Mouse (Mus musculus) embryonic facial prominence, embryonic 14.5 days (tissue): Measurements from ENCODE around the gene Gtpbp6. TPM values are rescaled to one million over a fixed set of nuclear protein-coding genes. Genes with fewer than 3 reads are reported as not detected.
A peak's percentile ranks its signal among the peaks of the same experiment; 100 is the strongest.

ENCODE experiments used
- ATAC-seq: fragments of 200-750 bp; cut with Nextera tagmentation; 2 replicates; pipeline ENCODE4 v1.8.0; 2017; ENCODE audit warnings: low read depth, moderate number of reproducible peaks, moderate TSS enrichment
- DNase-seq: peaks from one replicate; pipeline ENCODE4 v3.0.0-alpha.2; 2015; ENCODE audit warnings: low spot score
- H3K27ac ChIP-seq: fragments of 300-500 bp; sonication (generic); replicated peaks from 2 replicates; pipeline ENCODE4 v1.5.1; 2014; ENCODE audit warnings: low read depth, mild to moderate bottlenecking, low read length, moderate library complexity
- H3K27me3 ChIP-seq: fragments of 300-500 bp; sonication (generic); replicated peaks from 2 replicates; pipeline ENCODE4 v1.6.1; 2014; ENCODE audit warnings: low read length; ENCODE audit not compliant: control insufficient read depth, insufficient read depth
- H3K36me3 ChIP-seq: fragments of 300-500 bp; sonication (generic); 2 replicates; pipeline ENCODE4 v1.6.1; 2014; ENCODE audit warnings: low read length, mixed read lengths; ENCODE audit not compliant: control insufficient read depth, insufficient read depth
- H3K4me1 ChIP-seq: fragments of 300-500 bp; sonication (generic); 2 replicates; pipeline ENCODE4 v1.6.1; 2014; ENCODE audit warnings: antibody characterized with exemption, low read length; ENCODE audit not compliant: control insufficient read depth, insufficient read depth
- H3K4me2 ChIP-seq: fragments of 300-500 bp; sonication (generic); 2 replicates; pipeline ENCODE4 v1.6.1; 2014; ENCODE audit warnings: low read depth, mild to moderate bottlenecking, low read length, moderate library complexity, mixed read lengths
- H3K4me3 ChIP-seq: fragments of 300-500 bp; sonication (generic); 2 replicates; pipeline ENCODE4 v1.5.1; 2014; ENCODE audit warnings: low read depth, mild to moderate bottlenecking, low read length
- H3K9ac ChIP-seq: fragments of 300-500 bp; sonication (generic); 2 replicates; pipeline ENCODE4 v1.6.1; 2014; ENCODE audit warnings: low read depth, mild to moderate bottlenecking, low read length, moderate library complexity, mixed read lengths
- H3K9me3 ChIP-seq: fragments of 300-500 bp; sonication (generic); 2 replicates; pipeline ENCODE4 v1.6.1; 2016; ENCODE audit warnings: low read length; ENCODE audit not compliant: control insufficient read depth
- WGBS: fragments of 180-500 bp; shearing (Covaris S2); extraction: QIAGEN DNeasy Blood & Tissue Kit; methylation state at CpG from one replicate; pipeline ENCODE4 v1.1.7; 2014; 5-methylcytosine and 5-hydroxymethylcytosine counted together
- polyA plus RNA-seq: library from polyadenylated mRNA; unstranded; fragments of >200 nt; fragmentation: Nextera tagmentation; extraction: Ambion mirVana; gene quantifications from 2 replicates; pipeline ENCODE4 v1.2.1, GENCODE M21; 2014

Gtpbp6 gene
- 25.8 and 28.2 TPM in 2 replicates for polyA plus RNA-seq

- under 1% methylated on average over 57 of the region's 71 CpGs for WGBS
- H3K4me3 ChIP-seq, result peak within 1 kb of the TSS; percentile 76
Measured at GRCm38 (mm10) chr5:110107581-110108304, at the start of gene Gtpbp6. Gene Gtpbp6 (minus strand): TSS chr5:110108197.

GRCm38 (mm10) chr5:110143007-110143406 is 35.0 kb upstream of the Gtpbp6 start:
- Histone ChIP-seq H3K27me3 (no peaks in the 10 kb centered on the region), H3K36me3 (peaks cover 70% of the 10 kb centered on the region), H3K4me1 (no peaks in the 10 kb centered on the region), H3K9ac (no peak overlapping the region), H3K4me3 (no peak overlapping the region), H3K9me3 (no peaks in the 10 kb centered on the region), H3K4me2 (no peak overlapping the region), H3K27ac (no peak overlapping the region)
- WGBS, result 89% methylated on average over 5 of the region's 5 CpGs
- ATAC-seq, result no peak
- no peak for DNase-seq

More at GRCm38 (mm10) chr5:110107581-110108304, at the start of gene Gtpbp6:
- DNase-seq, result peak; percentile 99
- peaks cover 45% of the 10 kb centered on the region for H3K36me3 ChIP-seq
- peak within 1 kb of the TSS; percentile 80 for H3K4me2 ChIP-seq
- peaks cover 12% of the 10 kb centered on the region; the same call in 1 of the 2 replicates for H3K4me1 ChIP-seq
- H3K9me3 ChIP-seq, result no peaks in the 10 kb centered on the region
- no peaks in the 10 kb centered on the region for H3K27me3 ChIP-seq
- H3K27ac ChIP-seq, result peak within 1 kb of the TSS; percentile 99
- peak; percentile 92 for ATAC-seq
- peak within 1 kb of the TSS; percentile 91 for H3K9ac ChIP-seq

GRCm38 (mm10) chr5:110142309-110142708 is 34.3 kb upstream of the Gtpbp6 start:
- 86% methylated on average over 2 of the region's 2 CpGs for WGBS
- no peak for ATAC-seq
- H3K36me3 ChIP-seq, result peaks cover 64% of the 10 kb centered on the region
- no peak overlapping the region for H3K4me3 ChIP-seq
- no peaks in the 10 kb centered on the region for H3K4me1 ChIP-seq
- no peak for DNase-seq
- H3K4me2 ChIP-seq, result no peak overlapping the region
- no peak overlapping the region for H3K27ac ChIP-seq
- H3K9me3 ChIP-seq, result no peaks in the 10 kb centered on the region
- H3K27me3 ChIP-seq, result no peaks in the 10 kb centered on the region
- H3K9ac ChIP-seq, result no peak overlapping the region

- no peaks in the 10 kb centered on the region; the same call in 1 of the 2 replicates for H3K4me1 ChIP-seq
- no peak for DNase-seq
- H3K9ac ChIP-seq, result no peak overlapping the region
- H3K36me3 ChIP-seq, result peaks cover 47% of the 10 kb centered on the region
- WGBS, result 93% methylated on average over 7 of the region's 7 CpGs
- ATAC-seq, result no peak
- H3K9me3 ChIP-seq, result no peaks in the 10 kb centered on the region
- no peak overlapping the region for H3K4me2 ChIP-seq
- no peaks in the 10 kb centered on the region for H3K27me3 ChIP-seq
- no peak overlapping the region for H3K4me3 ChIP-seq
- no peak overlapping the region for H3K27ac ChIP-seq
Measured at GRCm38 (mm10) chr5:110140424-110140823, 32.4 kb upstream of the Gtpbp6 start.

GRCm38 (mm10) chr5:110139325-110139724 is 31.3 kb upstream of the Gtpbp6 start:
- Histone ChIP-seq H3K27ac (no peak overlapping the region), H3K36me3 (peaks cover 37% of the 10 kb centered on the region), H3K9me3 (0 out of 2 replicates have a peak, but pooled peaks cover 6% of the 10 kb centered on the region), H3K4me1 (no peaks in the 10 kb centered on the region; the same call in 1 of the 2 replicates), H3K9ac (no peak overlapping the region), H3K4me3 (no peak overlapping the region), H3K4me2 (no peak overlapping the region), H3K27me3 (no peaks in the 10 kb centered on the region)
- 95% methylated on average over 3 of the region's 3 CpGs for WGBS
- no peak for ATAC-seq
- DNase-seq, result no peak

- Histone ChIP-seq H3K4me1 (no peaks in the 10 kb centered on the region; the same call in 1 of the 2 replicates), H3K27ac (no peak overlapping the region), H3K27me3 (no peaks in the 10 kb centered on the region), H3K9me3 (0 out of 2 replicates have a peak, but pooled peaks cover 13% of the 10 kb centered on the region), H3K4me3 (no peak overlapping the region), H3K4me2 (no peak overlapping the region), H3K36me3 (peaks cover 27% of the 10 kb centered on the region), H3K9ac (no peak overlapping the region)
- 96% methylated on average over 3 of the region's 3 CpGs for WGBS
- DNase-seq (no peak), ATAC-seq (no peak)
Measured at GRCm38 (mm10) chr5:110137816-110138215, 29.8 kb upstream of the Gtpbp6 start.

- Histone ChIP-seq H3K27ac (peak overlapping the region; percentile 61), H3K4me1 (no peaks in the 10 kb centered on the region; the same call in 1 of the 2 replicates), H3K9me3 (peaks cover 16% of the 10 kb centered on the region; the same call in 1 of the 2 replicates), H3K4me2 (peak overlapping the region; percentile 75), H3K9ac (peak overlapping the region; percentile 74), H3K36me3 (peaks cover 19% of the 10 kb centered on the region; the same call in 1 of the 2 replicates), H3K27me3 (no peaks in the 10 kb centered on the region), H3K4me3 (peak overlapping the region; percentile 72)
- ATAC-seq (peak; percentile 7; the same call in 1 of the 2 replicates), DNase-seq (peak; percentile 1)
- 7% methylated on average over 18 of the region's 18 CpGs for WGBS
Measured at GRCm38 (mm10) chr5:110136087-110136464, 28.1 kb upstream of the Gtpbp6 start.

GRCm38 (mm10) chr5:110135293-110136086 is 27.5 kb upstream of the Gtpbp6 start, which contains the start of gene Chfr:
Gene Chfr (plus strand): TSS chr5:110135842.
- Histone ChIP-seq H3K27me3 (no peaks in the 10 kb centered on the region), H3K27ac (peak within 1 kb of the TSS; percentile 61)
- WGBS, result 5% methylated on average over 39 of the region's 46 CpGs

More at GRCm38 (mm10) chr5:110135293-110136086, 27.5 kb upstream of the Gtpbp6 start, which contains the start of gene Chfr:
- H3K9me3 ChIP-seq, result peaks cover 18% of the 10 kb centered on the region
- peak within 1 kb of the TSS; percentile 75 for H3K4me2 ChIP-seq
- no peaks in the 10 kb centered on the region; the same call in 1 of the 2 replicates for H3K4me1 ChIP-seq
- peak within 1 kb of the TSS; percentile 72 for H3K4me3 ChIP-seq
- peaks cover 17% of the 10 kb centered on the region; the same call in 1 of the 2 replicates for H3K36me3 ChIP-seq
- peak; percentile 98 for DNase-seq
- H3K9ac ChIP-seq, result peak within 1 kb of the TSS; percentile 74
- peak; percentile 99 for ATAC-seq
